9 mouse cellular contexts compared by ENCODE assay signal in genomic region chr7:121539405-121540275, GRCm38 (mm10).
DNase-seq lines count a peak whose midpoint lies in the region; ATAC-seq and TF ChIP-seq lines count a peak whose summit lies in the region.
"Had no signal": no experiment of that assay in that cellular context is flagged by ENCODE, and none has a peak within 500 bp of the region (broad histone marks: within the 10 kb centered on the region; RNA-seq: fewer than 3 reads in every experiment).

No protein-coding gene starts in this region.

- TF ChIP-seq RAD21 in CH12.LX (IDR thresholded peaks at IDR 0.05; ENCODE audit: low read depth, low read length), result peak; percentile 30

- dilution Hi-C loops in CH12.LX (cut with MboI; ENCODE audit: extremely low pct_ligation_motif_present, extremely low pct_unique_long_range_greater_than_20kb, low sequenced_read_pairs), result no loop called here

- no peaks in the 10 kb centered on the region for H3K79me2 ChIP-seq in CH12.LX (replicated peaks; ENCODE audit: control insufficient read depth, extremely low read depth, insufficient read depth, poor library complexity, severe bottlenecking)

- peak; percentile 88 for ATAC-seq in granulocyte monocyte progenitor cell, adult 5-6 weeks (replicated peaks; ENCODE audit: poor library complexity, severe bottlenecking)
- ATAC-seq in midbrain, embryonic 14.5 days (ENCODE audit: low FRiP score, low TSS enrichment), result 0 out of 2 replicates have a peak, but pooled peaks have one; percentile 27

- H3K9ac ChIP-seq in CH12.LX (ENCODE audit: insufficient read depth, low read depth), result no peak overlapping the region
- no peak overlapping the region for H3K9ac ChIP-seq in midbrain, embryonic 14.5 days (replicated peaks; ENCODE audit: low read length)
- H3K9ac ChIP-seq: heart, embryonic 13.5 days had no signal

- in situ Hi-C loops in CH12.LX (cut with MboI; ENCODE audit: low pct_ligation_motif_present, low pct_unique_long_range_greater_than_20kb, low sequenced_read_pairs), result no loop called here

- no peak for TF ChIP-seq POLR2A in CH12.LX (IDR thresholded peaks at IDR 0.05; ENCODE audit: low read depth, low read length)

- no peak overlapping the region for H3K4me3 ChIP-seq in CH12.LX (replicated peaks in 1 of 3; ENCODE audit: low read depth in 2 of 3, low read length in 2 of 3, poor library complexity in 1 of 3)
- no peak overlapping the region for H3K4me3 ChIP-seq in midbrain, embryonic 14.5 days (replicated peaks; ENCODE audit: low read depth, low read length)
- H3K4me3 ChIP-seq: heart, embryonic 13.5 days had no signal

- H3K9me3 ChIP-seq in CH12.LX (replicated peaks; ENCODE audit: low read length), result peaks cover 2% of the 10 kb centered on the region
- H3K9me3 ChIP-seq in midbrain, embryonic 14.5 days (ENCODE audit: control insufficient read depth, low read length), result no peaks in the 10 kb centered on the region

- TF ChIP-seq CTCF in CH12.LX (conservative IDR thresholded peaks at IDR 0.05 in 1 of 2, IDR thresholded peaks at IDR 0.05 in 1 of 2; ENCODE audit: low read depth in 2 of 2, low read length in 2 of 2), result peak in 1 of 2 experiments; percentile 70; a peak in 3 of 4 replicates

- 54% methylated on average over 19 of the region's 19 CpGs for WGBS in midbrain, embryonic 14.5 days

- H3K27me3 ChIP-seq in CH12.LX (replicated peaks), result peaks cover 62% of the 10 kb centered on the region
- H3K27me3 ChIP-seq in midbrain, embryonic 14.5 days (ENCODE audit: control insufficient read depth, insufficient read depth, low read length), result no peaks in the 10 kb centered on the region
- H3K27me3 ChIP-seq: heart, embryonic 13.5 days had no signal

- H3K36me3 ChIP-seq in CH12.LX (replicated peaks in 1 of 2; ENCODE audit: control insufficient read depth in 1 of 2, insufficient read depth in 1 of 2, low read length in 1 of 2), result no peaks in the 10 kb centered on the region
- no peaks in the 10 kb centered on the region for H3K36me3 ChIP-seq in midbrain, embryonic 14.5 days (ENCODE audit: control insufficient read depth, insufficient read depth, low read length)
- H3K36me3 ChIP-seq: heart, embryonic 13.5 days had no signal

- peak; percentile 3 for DNase-seq in gastrocnemius, adult 18-20 months (ENCODE audit: low spot score)
- DNase-seq in gastrocnemius, postnatal 14 days, result no peak
- DNase-seq in CH12.LX (ENCODE audit: extremely low read depth), result no peak
- DNase-seq in cerebellum, adult 9-11 months, result peak; percentile 23
- DNase-seq in left cerebral cortex, adult 18-20 months (ENCODE audit: low spot score in 2 of 2), result peak; percentile 77 to 79
- DNase-seq in midbrain, embryonic 14.5 days, result peak; percentile 62
- DNase-seq in thymus, adult 18-20 months, result no peak

- intact Hi-C loops in gastrocnemius, postnatal 14 days (cut with DNase I; ENCODE audit: low total_unique reads), result no loop called here

- no peak for TF ChIP-seq EP300 in CH12.LX (IDR thresholded peaks at IDR 0.05; ENCODE audit: low read length)

- H3K4me1 ChIP-seq in CH12.LX (ENCODE audit: control insufficient read depth in 1 of 2, insufficient read depth in 2 of 2), result peaks cover 2 to 5% of the 10 kb centered on the region in 2 experiments; a peak in 2 of 4 replicates
- peaks cover 9% of the 10 kb centered on the region; the same call in 1 of the 2 replicates for H3K4me1 ChIP-seq in midbrain, embryonic 14.5 days (ENCODE audit: control insufficient read depth, insufficient read depth, low read length)

- H3K27ac ChIP-seq in CH12.LX (ENCODE audit: insufficient read depth, low read depth), result no peak overlapping the region
- no peak overlapping the region for H3K27ac ChIP-seq in midbrain, embryonic 14.5 days (replicated peaks; ENCODE audit: low read depth, low read length)
- H3K27ac ChIP-seq: heart, embryonic 13.5 days had no signal

- H3K4me2 ChIP-seq in CH12.LX (ENCODE audit: insufficient read depth, low read depth, poor library complexity, severe bottlenecking), result peak overlapping the region; percentile 76
- H3K4me2 ChIP-seq in midbrain, embryonic 14.5 days (ENCODE audit: low read length), result 0 out of 2 replicates have a peak overlapping the region, but pooled peaks have one; percentile 19
- H3K4me2 ChIP-seq: heart, embryonic 13.5 days had no signal

TF ChIP-seq in CH12.LX, 34 proteins besides CTCF, POLR2A, EP300 and RAD21:
- TF ChIP-seq CHD2 (IDR thresholded peaks at IDR 0.05; ENCODE audit: low read length) (no peak), E2F4 (IDR thresholded peaks at IDR 0.05; ENCODE audit: insufficient replicate concordance, low read depth, low read length) (0 out of 2 replicates have a peak, but pooled peaks have one; percentile 20), UBTF (IDR thresholded peaks at IDR 0.05; ENCODE audit: low read depth, low read length) (no peak), SMC3 (IDR thresholded peaks at IDR 0.05; ENCODE audit: low read depth, low read length) (peak; percentile 70), NELFE (IDR thresholded peaks at IDR 0.05; ENCODE audit: low read depth, low read length) (no peak), POLR2AphosphoS2 (IDR thresholded peaks at IDR 0.05; ENCODE audit: low read depth, low read length) (no peak), ELF1 (IDR thresholded peaks at IDR 0.05; ENCODE audit: low read depth, low read length) (0 out of 2 replicates have a peak, but pooled peaks have one; percentile 14), MXI1 (IDR thresholded peaks at IDR 0.05; ENCODE audit: low read depth, low read length) (peak; percentile 38; the same call in 1 of the 2 replicates)

Comparison
In these comparisons a context has a peak if more than half of its experiments do, and no peak if none do; other contexts are left out.
1. DNase-seq: peak in gastrocnemius, adult 18-20 months (single experiment), cerebellum, adult 9-11 months (single experiment), left cerebral cortex, adult 18-20 months (2 of 2) and midbrain, embryonic 14.5 days (single experiment); none in gastrocnemius, postnatal 14 days (single experiment), CH12.LX (single experiment) and thymus, adult 18-20 months (0 of 2).